Mouse (Mus musculus) hindbrain, postnatal 0 days (tissue): Measurements from ENCODE around the gene Grin3b. TPM values are rescaled to one million over a fixed set of nuclear protein-coding genes. Genes with fewer than 3 reads are reported as not detected.

Experiments
- ATAC-seq: fragments of 200-750 bp; cut with Nextera tagmentation; 2 replicates; pipeline ENCODE4 v1.8.0; 2017; ENCODE audit warnings: mild to moderate bottlenecking, moderate TSS enrichment, moderate library complexity
- DNase-seq: peaks from one replicate; pipeline ENCODE4 v3.0.0-alpha.2; 2015; ENCODE audit warnings: low spot score
- H3K27ac ChIP-seq: fragments of 300-500 bp; sonication (generic); 2 replicates; pipeline ENCODE4 v1.5.1; 2014; ENCODE audit warnings: mild to moderate bottlenecking
- H3K27me3 ChIP-seq: fragments of 300-500 bp; sonication (generic); 2 replicates; pipeline ENCODE4 v1.6.1; 2014; ENCODE audit warnings: low read length, mixed read lengths; ENCODE audit not compliant: insufficient read depth
- H3K36me3 ChIP-seq: fragments of 300-500 bp; sonication (generic); 2 replicates; pipeline ENCODE4 v1.6.1; 2014; ENCODE audit warnings: low read length, mixed read lengths; ENCODE audit not compliant: insufficient read depth
- H3K4me1 ChIP-seq: fragments of 300-500 bp; sonication (generic); 2 replicates; pipeline ENCODE4 v1.6.1; 2014; ENCODE audit warnings: antibody characterized with exemption, low read length, mixed read lengths; ENCODE audit not compliant: insufficient read depth
- H3K4me2 ChIP-seq: fragments of 300-500 bp; sonication (generic); 2 replicates; pipeline ENCODE4 v1.6.1; 2014; ENCODE audit warnings: low read depth, mild to moderate bottlenecking, low read length, moderate library complexity, mixed read lengths
- H3K4me3 ChIP-seq: fragments of 300-500 bp; sonication (generic); 2 replicates; pipeline ENCODE4 v1.5.1; 2014; ENCODE audit warnings: low read length
- H3K9ac ChIP-seq: fragments of 300-500 bp; sonication (generic); replicated peaks from 2 replicates; pipeline ENCODE4 v1.6.1; 2014; ENCODE audit warnings: mild to moderate bottlenecking, low read length, moderate library complexity, mixed read lengths
- H3K9me3 ChIP-seq: fragments of 300-500 bp; sonication (generic); 2 replicates; pipeline ENCODE4 v1.6.1; 2016; ENCODE audit warnings: low read length, mixed read lengths
- CTCF ChIP-seq: IDR thresholded peaks from 2 replicates; pipeline ENCODE4 v1.5.1; 2016; ENCODE audit warnings: antibody characterized with exemption, control low read depth, low read depth
- WGBS: fragments of 180-500 bp; shearing (Covaris S2); extraction: QIAGEN DNeasy Blood & Tissue Kit; methylation state at CpG from one replicate; pipeline ENCODE4 v1.1.7; 2014; 5-methylcytosine and 5-hydroxymethylcytosine counted together
- polyA plus RNA-seq: library from polyadenylated mRNA; unstranded; fragments of >200 nt; fragmentation: Nextera tagmentation; extraction: Ambion mirVana; gene quantifications from 2 replicates; pipeline ENCODE4 v1.2.1, GENCODE M21; 2015
- total RNA-seq: library from RNA; depleted of rRNA; stranded (reverse); fragments of >200 nt; gene quantifications from 2 replicates; pipeline ENCODE4 v1.2.3, GENCODE M21; 2014

Grin3b gene
- total and polyA plus RNA-seq, 2 experiments from 2014 or later: 0.51 to 0.68 TPM

DNA sequence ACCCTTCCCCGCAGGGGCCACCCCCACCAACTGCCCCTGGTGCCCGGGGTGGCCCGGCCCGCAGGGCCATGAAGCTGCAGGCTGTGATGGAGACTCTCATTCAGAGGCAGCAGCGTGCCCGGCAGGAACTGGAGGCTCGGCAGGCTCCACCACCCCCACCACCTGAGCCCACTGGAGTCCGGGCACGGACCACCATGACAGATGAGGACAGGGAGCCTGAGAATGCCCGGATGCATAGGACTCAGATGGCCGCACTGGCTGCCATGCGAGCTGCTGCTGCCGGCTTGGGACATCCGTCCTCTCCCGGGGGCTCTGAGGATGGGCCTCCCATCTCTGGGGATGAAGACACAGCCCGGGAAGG lies 39.7 kb upstream of the Grin3b start:
- Histone ChIP-seq H3K4me2 (no peak overlapping the region), H3K4me1 (0 out of 2 replicates have a peak, but pooled peaks cover 8% of the 10 kb centered on the region), H3K4me3 (no peak overlapping the region), H3K9me3 (no peaks in the 10 kb centered on the region), H3K36me3 (no peaks in the 10 kb centered on the region), H3K27me3 (no peaks in the 10 kb centered on the region), H3K27ac (0 out of 2 replicates have a peak overlapping the region, but pooled peaks have one; percentile 20), H3K9ac (no peak overlapping the region; the same call in 1 of the 2 replicates)
- ATAC-seq (no peak), DNase-seq (no peak)
- 60% methylated on average over 16 of the region's 16 CpGs for WGBS
- TF ChIP-seq CTCF: no peak

GRCm38 (mm10) chr10:79931797-79932196 lies 38.7 kb upstream of the Grin3b start:
- Histone ChIP-seq H3K4me3 (no peak overlapping the region), H3K27ac (no peak overlapping the region), H3K9me3 (no peaks in the 10 kb centered on the region), H3K36me3 (no peaks in the 10 kb centered on the region), H3K9ac (no peak overlapping the region), H3K4me2 (no peak overlapping the region), H3K27me3 (no peaks in the 10 kb centered on the region), H3K4me1 (0 out of 2 replicates have a peak, but pooled peaks cover 5% of the 10 kb centered on the region)
- no peak for ATAC-seq
- TF ChIP-seq CTCF: no peak
- DNase-seq: no peak
- 82% methylated on average over 9 of the region's 9 CpGs for WGBS

GRCm38 (mm10) chr10:79932736-79933135 lies 37.8 kb upstream of the Grin3b start:
- Histone ChIP-seq H3K27me3 (no peaks in the 10 kb centered on the region), H3K9me3 (no peaks in the 10 kb centered on the region), H3K4me1 (peaks cover 10% of the 10 kb centered on the region), H3K36me3 (no peaks in the 10 kb centered on the region), H3K9ac (no peak overlapping the region), H3K4me3 (no peak overlapping the region), H3K4me2 (no peak overlapping the region), H3K27ac (peak overlapping the region; percentile 55; the same call in 1 of the 2 replicates)
- no peak for TF ChIP-seq CTCF
- WGBS: 21% methylated on average over 8 of the region's 8 CpGs
- DNase-seq (peak; percentile 72), ATAC-seq (no peak)

- H3K4me1 ChIP-seq: peaks cover 10% of the 10 kb centered on the region
- no peak for DNase-seq
- no peaks in the 10 kb centered on the region for H3K36me3 ChIP-seq
- TF ChIP-seq CTCF: no peak
- peak overlapping the region; percentile 55; the same call in 1 of the 2 replicates for H3K27ac ChIP-seq
- no peaks in the 10 kb centered on the region for H3K27me3 ChIP-seq
- H3K4me2 ChIP-seq: no peak overlapping the region
- no peak overlapping the region for H3K4me3 ChIP-seq
- no peak for ATAC-seq
- 42% methylated on average over 9 of the region's 9 CpGs for WGBS
- H3K9ac ChIP-seq: no peak overlapping the region
- H3K9me3 ChIP-seq: no peaks in the 10 kb centered on the region
Measured at GRCm38 (mm10) chr10:79933145-79933679, 37.3 kb upstream of the Grin3b start.

DNA sequence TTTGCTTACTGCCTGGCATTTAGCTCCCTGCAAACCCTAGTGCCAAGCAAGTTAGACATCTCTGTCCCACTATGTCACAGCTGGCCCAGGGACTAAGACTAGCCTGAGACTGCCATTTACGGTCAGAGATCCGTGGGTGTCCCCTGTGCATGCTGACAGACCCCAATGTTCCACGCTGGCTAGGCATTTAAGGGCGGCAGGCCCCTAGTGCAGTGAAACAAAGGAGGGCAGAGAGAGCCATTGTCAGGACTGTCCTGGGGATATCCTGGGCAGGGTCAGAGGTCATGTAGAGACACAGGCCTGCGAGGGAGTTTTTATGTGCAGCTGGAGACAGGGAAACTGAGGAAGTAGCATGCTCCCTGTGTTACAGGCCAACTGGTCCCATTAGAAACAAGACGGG lies 36.7 kb upstream of the Grin3b start:
- Histone ChIP-seq H3K9ac (no peak overlapping the region), H3K27me3 (no peaks in the 10 kb centered on the region), H3K4me3 (no peak overlapping the region), H3K4me1 (peaks cover 10% of the 10 kb centered on the region), H3K4me2 (no peak overlapping the region), H3K9me3 (no peaks in the 10 kb centered on the region), H3K36me3 (no peaks in the 10 kb centered on the region), H3K27ac (peak overlapping the region; percentile 48)
- TF ChIP-seq CTCF: no peak
- ATAC-seq: no peak
- WGBS: 23% methylated on average over 6 of the region's 6 CpGs
- DNase-seq: no peak

- no peak overlapping the region for H3K9ac ChIP-seq
- H3K27me3 ChIP-seq: no peaks in the 10 kb centered on the region
- H3K4me1 ChIP-seq: peaks cover 10% of the 10 kb centered on the region
- no peak for TF ChIP-seq CTCF
- no peak overlapping the region for H3K4me2 ChIP-seq
- no peaks in the 10 kb centered on the region for H3K36me3 ChIP-seq
- H3K27ac ChIP-seq: peak overlapping the region; percentile 48
- H3K9me3 ChIP-seq: no peaks in the 10 kb centered on the region
- no peak overlapping the region for H3K4me3 ChIP-seq
- ATAC-seq (peak; percentile 89), DNase-seq (peak; percentile 87)
- 31% methylated on average over 13 of the region's 13 CpGs for WGBS
Measured at GRCm38 (mm10) chr10:79934272-79934721, 36.2 kb upstream of the Grin3b start.

GRCm38 (mm10) chr10:79934794-79935569 lies 35.5 kb upstream of the Grin3b start:
- Histone ChIP-seq H3K4me1 (peaks cover 10% of the 10 kb centered on the region), H3K9me3 (no peaks in the 10 kb centered on the region), H3K4me2 (no peak overlapping the region), H3K4me3 (no peak overlapping the region), H3K36me3 (no peaks in the 10 kb centered on the region), H3K9ac (no peak overlapping the region), H3K27ac (0 out of 2 replicates have a peak overlapping the region, but pooled peaks have one; percentile 48), H3K27me3 (no peaks in the 10 kb centered on the region)
- ATAC-seq: no peak
- no peak for TF ChIP-seq CTCF
- 79% methylated on average over 16 of the region's 16 CpGs for WGBS
- DNase-seq: no peak
